Mouse (Mus musculus): ENCODE results near the gene Olfr823. TPM values are rescaled to one million over a fixed set of nuclear protein-coding genes. Genes with fewer than 3 reads are reported as not detected.

The Olfr823 gene
- not detected in 2 replicates for polyA plus RNA-seq (2012; rRNA removed)

GRCm38 (mm10) chr10:130115283-130115682, at the start of gene Olfr823:
Olfr823 (minus strand) TSS chr10:130115383.

GRCm38 (mm10) chr10:130129900-130130299, 14.7 kb upstream of the Olfr823 start, which contains the start of gene Olfr824:
Olfr824 (minus strand) TSS chr10:130130000.

GRCm38 (mm10) chr10:130070910-130071309, 44.3 kb downstream of the Olfr823 start, which contains the start of gene Olfr822:
Olfr822 (plus strand) TSS chr10:130071210.

Other genes starting within 250 kb of the Olfr823 start
- gene Olfr814, start 235.5 kb downstream of the Olfr823 start, polyA plus RNA-seq (2012; rRNA removed), result not detected in 2 replicates
- not detected in 2 replicates for gene Olfr815, start 209.5 kb downstream of the Olfr823 start, polyA plus RNA-seq (2012; rRNA removed)
- not detected in 2 replicates for gene Olfr816, start 199.8 kb downstream of the Olfr823 start, polyA plus RNA-seq (2012; rRNA removed)
- not detected in 2 replicates for gene Olfr818, start 166.3 kb downstream of the Olfr823 start, polyA plus RNA-seq (2012; rRNA removed)
- not detected in 2 replicates for gene Olfr819, start 148.1 kb downstream of the Olfr823 start, polyA plus RNA-seq (2012; rRNA removed)
- not detected in 2 replicates for gene Olfr247, start 139.2 kb downstream of the Olfr823 start, polyA plus RNA-seq (2012; rRNA removed)
- gene Gm10310, start 130.3 kb downstream of the Olfr823 start, polyA plus RNA-seq (2012; rRNA removed), result not detected in 2 replicates
- not detected in 2 replicates for gene Olfr820, start 102.8 kb downstream of the Olfr823 start, polyA plus RNA-seq (2012; rRNA removed)
- gene Olfr821, start 85.0 kb downstream of the Olfr823 start, polyA plus RNA-seq (2012; rRNA removed), result not detected in 2 replicates
- not detected in 2 replicates for gene Olfr822, start 44.2 kb downstream of the Olfr823 start, polyA plus RNA-seq (2012; rRNA removed)
- not detected in 2 replicates for gene Olfr824, start 14.6 kb upstream of the Olfr823 start, polyA plus RNA-seq (2012; rRNA removed)
- gene Olfr825, start 51.4 kb upstream of the Olfr823 start, polyA plus RNA-seq (2012; rRNA removed), result not detected in 2 replicates
- gene Olfr826, start 68.8 kb upstream of the Olfr823 start, polyA plus RNA-seq (2012; rRNA removed), result not detected in 2 replicates
- gene Olfr827, start 99.0 kb upstream of the Olfr823 start, polyA plus RNA-seq (2012; rRNA removed), result not detected in 2 replicates
- gene Neurod4, start 164.9 kb upstream of the Olfr823 start, polyA plus RNA-seq (2012; rRNA removed), result 1.6 and 2.4 TPM in 2 replicates
- 0.05 and 0.29 TPM in 2 replicates for gene Tespa1, start 207.5 kb upstream of the Olfr823 start, polyA plus RNA-seq (2012; rRNA removed)

Measured in central nervous system, embryonic 14 days (tissue).